11 mouse cellular contexts compared by ENCODE assay signal in genomic region chr14:7105124-7105802, GRCm38 (mm10). TPM values are rescaled to one million over a fixed set of nuclear protein-coding genes. Genes with fewer than 3 reads are reported as not detected.
A peak's percentile ranks its signal among the peaks of the same experiment; 100 is the strongest.
DNase-seq lines count a peak whose midpoint lies in the region; ATAC-seq and TF ChIP-seq lines count a peak whose summit lies in the region.
"Not testable (repeated sequence)": the region's sequence is repeated elsewhere in the genome, so short reads cannot be mapped to it uniquely, and the experiment has no call there.
"Had no signal": no experiment of that assay in that cellular context is flagged by ENCODE, and none has a peak within 500 bp of the region (broad histone marks: within the 10 kb centered on the region; RNA-seq: fewer than 3 reads in every experiment).

No protein-coding gene starts in this region.

- peak overlapping the region; percentile 63 for H3K4me3 ChIP-seq in ES-Bruce4 (ENCODE audit: low read depth, low read length)
- 0 out of 2 replicates have a peak overlapping the region, but pooled peaks have one; percentile 37 for H3K4me3 ChIP-seq in cortical plate, adult 2 months (ENCODE audit: insufficient read depth, low read length)
- peak overlapping the region; percentile 61 for H3K4me3 ChIP-seq in hindbrain, embryonic 10.5 days
- peak overlapping the region; percentile 40 for H3K4me3 ChIP-seq in liver, embryonic 12.5 days
- peak overlapping the region; percentile 39 for H3K4me3 ChIP-seq in neural tube, embryonic 11.5 days (ENCODE audit: low read depth, low read length)

- TF ChIP-seq POLR2A in ES-Bruce4 (IDR thresholded peaks at IDR 0.05; ENCODE audit: insufficient read depth, low read length); cortical plate, adult 2 months (IDR thresholded peaks at IDR 0.05; ENCODE audit: extremely low read depth, insufficient read depth, low read length): not testable (repeated sequence)

- not testable (repeated sequence) for TF ChIP-seq EP300 in ES-Bruce4 (IDR thresholded peaks at IDR 0.05; ENCODE audit: insufficient read depth, low read depth, low read length)

- ATAC-seq in liver, embryonic 12.5 days: not testable (repeated sequence)
- ATAC-seq in neural tube, embryonic 11.5 days (ENCODE audit: insufficient read depth, low FRiP score, low TSS enrichment): peak; percentile 68; the same call in 1 of the 2 replicates

- not testable (repeated sequence) for H3K36me3 ChIP-seq in ES-Bruce4 (ENCODE audit: control insufficient read depth, insufficient read depth, low read length, poor library complexity, severe bottlenecking); hindbrain, embryonic 10.5 days; liver, embryonic 12.5 days; neural tube, embryonic 11.5 days (ENCODE audit: control insufficient read depth, insufficient read depth, low read length)

- not testable (repeated sequence) for H3K27ac ChIP-seq in ES-Bruce4 (ENCODE audit: insufficient read depth, low read length); cortical plate, adult 2 months (ENCODE audit: insufficient read depth, low read length); liver, embryonic 12.5 days; neural tube, embryonic 11.5 days (ENCODE audit: low read depth, low read length)
- peak overlapping the region; percentile 91 for H3K27ac ChIP-seq in hindbrain, embryonic 10.5 days

- H3K9ac ChIP-seq in ES-Bruce4 (ENCODE audit: low read depth, poor library complexity, severe bottlenecking): peak overlapping the region; percentile 74; the same call in 1 of the 2 replicates
- H3K9ac ChIP-seq in liver, embryonic 12.5 days: not testable (repeated sequence)
- peak overlapping the region; percentile 48 for H3K9ac ChIP-seq in neural tube, embryonic 11.5 days (ENCODE audit: low read length)

- peak overlapping the region; percentile 59 for H3K4me2 ChIP-seq in liver, embryonic 12.5 days
- H3K4me2 ChIP-seq in neural tube, embryonic 11.5 days (ENCODE audit: low read depth): peak overlapping the region; percentile 32

- not testable (repeated sequence) for H3K4me1 ChIP-seq in ES-Bruce4 (ENCODE audit: control insufficient read depth, insufficient read depth, low read length); cortical plate, adult 2 months (ENCODE audit: control insufficient read depth, insufficient read depth, low read length); hindbrain, embryonic 10.5 days (replicated peaks); liver, embryonic 12.5 days; neural tube, embryonic 11.5 days (ENCODE audit: control insufficient read depth, insufficient read depth, low read length)

- H3K27me3 ChIP-seq in ES-Bruce4 (ENCODE audit: control insufficient read depth, insufficient read depth, low read length, poor library complexity, severe bottlenecking); hindbrain, embryonic 10.5 days (ENCODE audit: insufficient read depth, poor library complexity, severe bottlenecking); liver, embryonic 12.5 days (replicated peaks); neural tube, embryonic 11.5 days (ENCODE audit: control insufficient read depth, insufficient read depth, low read length): not testable (repeated sequence)

- peak; percentile 2 for DNase-seq in frontal cortex, postnatal 25 days (ENCODE audit: low spot score in 2 of 2)
- peak; percentile 58 for DNase-seq in hindbrain, embryonic 10.5 days (ENCODE audit: low spot score)
- DNase-seq in layer of hippocampus, adult 18-20 months (ENCODE audit: low spot score in 2 of 2): peak; percentile 0 to 3
- DNase-seq in neural tube, embryonic 11.5 days (ENCODE audit: low spot score): peak; percentile 51
- peak; percentile 0 for DNase-seq in telencephalon, adult 2 months (ENCODE audit: low read depth, low spot score)

- WGBS in hindbrain, embryonic 10.5 days: under 1% methylated on average over 13 of the region's 54 CpGs
- 0% methylated on average over 9 of the region's 54 CpGs for WGBS in liver, embryonic 12.5 days (ENCODE audit: insufficient replicate concordance)
- WGBS in neural tube, embryonic 11.5 days: 0% methylated on average over 6 of the region's 54 CpGs

- not testable (repeated sequence) for TF ChIP-seq CTCF in ES-Bruce4 (IDR thresholded peaks at IDR 0.05; ENCODE audit: low read depth, low read length); cortical plate, adult 2 months (IDR thresholded peaks at IDR 0.05; ENCODE audit: extremely low read depth, insufficient read depth, low read length)

- not testable (repeated sequence) for H3K9me3 ChIP-seq in ES-Bruce4 (replicated peaks; ENCODE audit: control insufficient read depth, insufficient read depth, low read length, poor library complexity, severe bottlenecking); hindbrain, embryonic 10.5 days; liver, embryonic 12.5 days (replicated peaks); neural tube, embryonic 11.5 days (ENCODE audit: control insufficient read depth, low read length)

RNA-seq across cellular contexts. Expression of gene Gm3696, which starts 4.8 kb away (rescaled TPM):
- polyA plus RNA-seq in ES-Bruce4 (2011; ENCODE audit: insufficient read depth, insufficient read length, low read depth, missing spikeins): 2.1 and 2.8 TPM in 2 replicates
- 4.3 and 4.7 TPM in 2 replicates for polyA plus RNA-seq in cortical plate, adult 2 months (2012; rRNA removed)
- 1.4 and 2.1 TPM in 2 replicates for polyA plus RNA-seq in hindbrain, embryonic 10.5 days (2016; fragmentation: Nextera tagmentation; extraction: Ambion mirVana)
- total RNA-seq in layer of hippocampus, adult 18-20 months (2021): 1 to 10 TPM; 3.2 to 4.1 TPM
- 0.07 TPM in 1 of 2 replicates, not detected in the other for polyA plus RNA-seq in liver, embryonic 12.5 days (2016; fragmentation: Nextera tagmentation; extraction: Ambion mirVana)
- polyA plus RNA-seq in neural tube, embryonic 11.5 days (2014; fragmentation: Nextera tagmentation; extraction: Ambion mirVana): 2.2 and 4.1 TPM in 2 replicates
- polyA plus RNA-seq: myocyte had no signal

RNA-seq across cellular contexts. Expression of gene Gm6676, which starts 19.9 kb away (rescaled TPM):
- polyA plus RNA-seq in ES-Bruce4 (2011; ENCODE audit: insufficient read depth, insufficient read length, low read depth, missing spikeins): not detected in 2 replicates
- 0.04 TPM in 1 of 2 replicates, not detected in the other for polyA plus RNA-seq in cortical plate, adult 2 months (2012; rRNA removed)
- not detected in 2 replicates for polyA plus RNA-seq in hindbrain, embryonic 10.5 days (2016; fragmentation: Nextera tagmentation; extraction: Ambion mirVana)
- not detected for total RNA-seq in layer of hippocampus, adult 18-20 months (2021)
- not detected in 2 replicates for polyA plus RNA-seq in liver, embryonic 12.5 days (2016; fragmentation: Nextera tagmentation; extraction: Ambion mirVana)
- polyA plus RNA-seq in neural tube, embryonic 11.5 days (2014; fragmentation: Nextera tagmentation; extraction: Ambion mirVana): not detected in 2 replicates
- total RNA-seq: adrenal gland, adult 8-10 months; layer of hippocampus, adult 8-10 months had no signal
- polyA plus RNA-seq: myocyte had no signal

Comparison
In these comparisons a context has a peak if more than half of its experiments do, and no peak if none do; other contexts are left out.
1. DNase-seq: peak in every context shown above with its lines; median percentile 58 in hindbrain, embryonic 10.5 days; 51 in neural tube, embryonic 11.5 days; 2 in frontal cortex, postnatal 25 days; 2 in layer of hippocampus, adult 18-20 months; 0 in telencephalon, adult 2 months.